ENCODE assay signal across 21 mouse cellular contexts in genomic region chr13:69373101-69373815, GRCm38 (mm10).
DNase-seq lines count a peak whose midpoint lies in the region; ATAC-seq and TF ChIP-seq lines count a peak whose summit lies in the region.
"Had no signal": no experiment of that assay in that cellular context is flagged by ENCODE, and none has a peak within 500 bp of the region (broad histone marks: within the 10 kb centered on the region; RNA-seq: fewer than 3 reads in every experiment).

No protein-coding gene starts in this region.

- H3K9ac ChIP-seq in intestine, embryonic 14.5 days (ENCODE audit: low read length): no peak overlapping the region
- H3K9ac ChIP-seq in intestine, embryonic 16.5 days (ENCODE audit: low read depth, low read length): no peak overlapping the region
- H3K9ac ChIP-seq in midbrain, embryonic 12.5 days (replicated peaks): no peak overlapping the region
- H3K9ac ChIP-seq: embryonic facial prominence, embryonic 15.5 days; limb, embryonic 13.5 days; liver, embryonic 14.5 days had no signal

- H3K36me3 ChIP-seq in intestine, embryonic 14.5 days (ENCODE audit: control insufficient read depth, insufficient read depth, low read length): no peaks in the 10 kb centered on the region
- H3K36me3 ChIP-seq in intestine, embryonic 16.5 days (ENCODE audit: control insufficient read depth, insufficient read depth, low read length): no peaks in the 10 kb centered on the region
- no peaks in the 10 kb centered on the region for H3K36me3 ChIP-seq in midbrain, embryonic 12.5 days
- H3K36me3 ChIP-seq: embryonic facial prominence, embryonic 15.5 days; heart, embryonic 10.5 days; limb, embryonic 13.5 days had no signal

- no peak overlapping the region for H3K27ac ChIP-seq in intestine, embryonic 14.5 days (ENCODE audit: low read depth)
- H3K27ac ChIP-seq in intestine, embryonic 16.5 days (ENCODE audit: low read length): no peak overlapping the region
- no peak overlapping the region for H3K27ac ChIP-seq in midbrain, embryonic 12.5 days (replicated peaks)
- H3K27ac ChIP-seq: embryonic facial prominence, embryonic 15.5 days; heart, embryonic 10.5 days; limb, embryonic 13.5 days; liver, embryonic 14.5 days had no signal

- H3K27me3 ChIP-seq in intestine, embryonic 14.5 days (replicated peaks; ENCODE audit: control insufficient read depth, insufficient read depth, low read length): no peaks in the 10 kb centered on the region
- no peaks in the 10 kb centered on the region for H3K27me3 ChIP-seq in intestine, embryonic 16.5 days (replicated peaks; ENCODE audit: control insufficient read depth, insufficient read depth, low read length)
- no peaks in the 10 kb centered on the region for H3K27me3 ChIP-seq in midbrain, embryonic 12.5 days
- H3K27me3 ChIP-seq: embryonic facial prominence, embryonic 15.5 days; limb, embryonic 13.5 days had no signal

- no peak for TF ChIP-seq POLR2A in brain, embryonic 14.5 days (IDR thresholded peaks at IDR 0.05; ENCODE audit: borderline replicate concordance, extremely low read depth, insufficient read depth, insufficient read length, poor library complexity, severe bottlenecking)

- no peak overlapping the region for H3K4me2 ChIP-seq in intestine, embryonic 14.5 days (ENCODE audit: low read length)
- no peak overlapping the region for H3K4me2 ChIP-seq in intestine, embryonic 16.5 days (ENCODE audit: low read depth, low read length)
- H3K4me2 ChIP-seq in midbrain, embryonic 12.5 days (replicated peaks): no peak overlapping the region
- H3K4me2 ChIP-seq: embryonic facial prominence, embryonic 15.5 days; limb, embryonic 13.5 days had no signal

- TF ChIP-seq CTCF in brain, embryonic 14.5 days (IDR thresholded peaks at IDR 0.05; ENCODE audit: borderline replicate concordance, extremely low read depth, insufficient read depth, insufficient read length): no peak

- no peaks in the 10 kb centered on the region for H3K4me1 ChIP-seq in intestine, embryonic 14.5 days (replicated peaks; ENCODE audit: control insufficient read depth, insufficient read depth, low read length)
- no peaks in the 10 kb centered on the region for H3K4me1 ChIP-seq in intestine, embryonic 16.5 days (ENCODE audit: control insufficient read depth, insufficient read depth, low read length)
- H3K4me1 ChIP-seq in midbrain, embryonic 12.5 days: no peaks in the 10 kb centered on the region
- H3K4me1 ChIP-seq: embryonic facial prominence, embryonic 15.5 days; heart, embryonic 10.5 days; limb, embryonic 13.5 days had no signal

- no peak overlapping the region for H3K4me3 ChIP-seq in intestine, embryonic 14.5 days (ENCODE audit: low read depth, low read length)
- no peak overlapping the region for H3K4me3 ChIP-seq in intestine, embryonic 16.5 days (ENCODE audit: low read length)
- H3K4me3 ChIP-seq in midbrain, embryonic 12.5 days: no peak overlapping the region
- H3K4me3 ChIP-seq: embryonic facial prominence, embryonic 15.5 days; heart, embryonic 10.5 days; limb, embryonic 13.5 days had no signal

- 71% methylated on average over 6 of the region's 6 CpGs for WGBS in intestine, embryonic 14.5 days
- 64% methylated on average over 6 of the region's 6 CpGs for WGBS in intestine, embryonic 16.5 days
- 83% methylated on average over 6 of the region's 6 CpGs for whole genome bisulfite sequencing in midbrain, embryonic 12.5 days

- ATAC-seq in intestine, embryonic 14.5 days (replicated peaks; ENCODE audit: low FRiP score, low TSS enrichment, low read depth): no peak
- ATAC-seq in intestine, embryonic 16.5 days: no peak
- 0 out of 2 replicates have a peak, but pooled peaks have one; percentile 41 for ATAC-seq in midbrain, embryonic 12.5 days (ENCODE audit: low FRiP score, low read depth)

- peaks cover 9% of the 10 kb centered on the region; the same call in 1 of the 2 replicates for H3K9me3 ChIP-seq in intestine, embryonic 14.5 days (ENCODE audit: control insufficient read depth, low read length)
- H3K9me3 ChIP-seq in intestine, embryonic 16.5 days (ENCODE audit: control insufficient read depth, low read length): no peaks in the 10 kb centered on the region
- H3K9me3 ChIP-seq in midbrain, embryonic 12.5 days: 0 out of 2 replicates have a peak, but pooled peaks cover 3% of the 10 kb centered on the region
- H3K9me3 ChIP-seq: embryonic facial prominence, embryonic 15.5 days had no signal

- peak; percentile 18 for DNase-seq in intestine, embryonic 14.5 days (ENCODE audit: low spot score)
- peak; percentile 61 for DNase-seq in brain, adult 2 months (ENCODE audit: low read depth, low spot score)
- DNase-seq in brain, embryonic 14.5 days (ENCODE audit: low read depth): peak; percentile 15
- no peak for DNase-seq in kidney, adult 18-20 months
- no peak for DNase-seq in Muller cell, postnatal 12 days (ENCODE audit: inconsistent ontology term)
- no peak for DNase-seq in lung, postnatal 14 days
- DNase-seq: adrenal gland, postnatal 10 days; cerebellum, adult 18-20 months; cerebellum, postnatal 36 days; gastrocnemius, postnatal 36 days; heart, postnatal 10 days; kidney, adult 9 months; kidney, postnatal 25 days; retina, postnatal 1 day; thymus, postnatal 4 days had no signal

Comparison
In these comparisons a context has a peak if more than half of its experiments do, and no peak if none do; other contexts are left out.
1. DNase-seq: peak in intestine, embryonic 14.5 days (single experiment), brain, adult 2 months (single experiment) and brain, embryonic 14.5 days (single experiment); none in kidney, adult 18-20 months (single experiment), Muller cell, postnatal 12 days (single experiment) and lung, postnatal 14 days (single experiment).